Mouse (Mus musculus) MEL (cell line): ENCODE measurements around the gene Tbc1d5. TPM values are rescaled to one million over a fixed set of nuclear protein-coding genes. Genes with fewer than 3 reads are reported as not detected.

ENCODE experiments used
- DNase-seq: peaks from one replicate; pipeline ENCODE4 v3.0.0; 2011; ENCODE audit warnings: low read depth, low spot score
- H3K27ac ChIP-seq: 2 replicates; pipeline ENCODE4 v1.5.1; 2012; ENCODE audit warnings: low read depth, mild to moderate bottlenecking, control low read depth, low read length, moderate library complexity; ENCODE audit not compliant: control insufficient read depth
- H3K27me3 ChIP-seq, 2 experiments: fragments of 150-350 bp in 1 of 2; sonication (generic) in 1 of 2; 2 replicates each; pipeline ENCODE4 v1.6.1; 2012; ENCODE audit warnings: low read length in 2 of 2, mild to moderate bottlenecking in 2 of 2, improper control_type of control experiment in 1 of 2, moderate library complexity in 1 of 2; ENCODE audit not compliant: insufficient read depth in 2 of 2, control insufficient read depth in 1 of 2
- H3K36me3 ChIP-seq, 2 experiments: 2 replicates each; pipeline ENCODE4 v1.6.1; 2012 to 2014; ENCODE audit warnings: low read length in 2 of 2, improper control_type of control experiment in 1 of 2, inconsistent platforms in 1 of 2, mild to moderate bottlenecking in 1 of 2; ENCODE audit not compliant: insufficient read depth in 2 of 2, control insufficient read depth in 1 of 2
- H3K4me1 ChIP-seq, 2 experiments: fragments of 150-350 bp in 1 of 2; sonication (generic) in 1 of 2; 2 replicates each; pipeline ENCODE4 v1.6.1; 2012; ENCODE audit warnings: low read length in 2 of 2, improper control_type of control experiment in 1 of 2, mild to moderate bottlenecking in 1 of 2; ENCODE audit not compliant: insufficient read depth in 2 of 2, control insufficient read depth in 1 of 2
- H3K4me3 ChIP-seq, 2 experiments: fragments of 150-350 bp in 1 of 2; sonication (generic) in 1 of 2; 2 replicates each; pipeline ENCODE4 v1.5.1; 2012; ENCODE audit warnings: low read depth in 2 of 2, low read length in 2 of 2, mild to moderate bottlenecking in 2 of 2, moderate library complexity in 2 of 2, control low read depth in 1 of 2, improper control_type of control experiment in 1 of 2; ENCODE audit not compliant: control insufficient read depth in 1 of 2, insufficient read depth in 1 of 2
- H3K79me2 ChIP-seq: 2 replicates; pipeline ENCODE4 v1.6.1; 2012; ENCODE audit warnings: mild to moderate bottlenecking, low read length, moderate library complexity; ENCODE audit not compliant: control insufficient read depth, poor library complexity, insufficient read depth
- H3K9ac ChIP-seq: 2 replicates; pipeline ENCODE4 v1.6.1; 2012; ENCODE audit warnings: low read depth, mild to moderate bottlenecking, control low read depth, low read length, moderate library complexity; ENCODE audit not compliant: control insufficient read depth, poor library complexity, severe bottlenecking
- H3K9me3 ChIP-seq: fragments of 150-350 bp; sonication (generic); replicated peaks from 2 replicates; pipeline ENCODE4 v1.6.1; 2012; ENCODE audit warnings: mild to moderate bottlenecking, low read length, improper control_type of control experiment, moderate library complexity; ENCODE audit not compliant: insufficient read depth
- CHD1 ChIP-seq: IDR thresholded peaks from 2 replicates; pipeline ENCODE4 v1.6.1; 2012; ENCODE audit warnings: low read depth, mild to moderate bottlenecking, inconsistent platforms, low read length, improper control_type of control experiment
- E2F4 ChIP-seq: IDR thresholded peaks from 2 replicates; pipeline ENCODE4 v1.6.1; 2011; ENCODE audit warnings: low read depth, low read length, improper control_type of control experiment, borderline replicate concordance
- ELF1 ChIP-seq: IDR thresholded peaks from 2 replicates; pipeline ENCODE4 v1.6.1; 2014; ENCODE audit warnings: low read depth, mild to moderate bottlenecking, inconsistent platforms, low read length, improper control_type of control experiment, moderate library complexity
- MAX ChIP-seq: IDR thresholded peaks from 2 replicates; pipeline ENCODE4 v1.6.1; 2011; ENCODE audit warnings: low read length, improper control_type of control experiment
- MAZ ChIP-seq: IDR thresholded peaks from 2 replicates; pipeline ENCODE4 v1.6.1; 2012; ENCODE audit warnings: low read depth, mild to moderate bottlenecking, inconsistent platforms, low read length, improper control_type of control experiment
- MYC ChIP-seq: IDR thresholded peaks from 2 replicates; pipeline ENCODE4 v1.6.1; 2011; ENCODE audit warnings: low read depth, mild to moderate bottlenecking, low read length, improper control_type of control experiment, moderate library complexity
- NELFE ChIP-seq: IDR thresholded peaks from 2 replicates; pipeline ENCODE4 v1.6.1; 2011; ENCODE audit warnings: low read depth, low read length, improper control_type of control experiment
- POLR2A ChIP-seq, 2 experiments: IDR thresholded peaks; 2 replicates each; pipeline ENCODE4 v1.6.1; 2011 to 2012; ENCODE audit warnings: low read length in 2 of 2, mild to moderate bottlenecking in 2 of 2, control low read depth in 1 of 2, improper control_type of control experiment in 1 of 2, low read depth in 1 of 2, moderate library complexity in 1 of 2; ENCODE audit not compliant: control insufficient read depth in 1 of 2, insufficient read depth in 1 of 2, poor library complexity in 1 of 2
- RAD21 ChIP-seq: IDR thresholded peaks from 2 replicates; pipeline ENCODE4 v1.6.1; 2011; ENCODE audit warnings: mild to moderate bottlenecking, low read depth, low read length, improper control_type of control experiment
- TAL1 ChIP-seq: IDR thresholded peaks from 2 replicates; pipeline ENCODE4 v1.6.1; 2012; ENCODE audit warnings: mild to moderate bottlenecking, inconsistent platforms, low read length, moderate library complexity, mixed read lengths
- polyA plus RNA-seq, 2 experiments: library from polyadenylated mRNA; stranded (reverse) in 1 of 2; unstranded in 1 of 2; fragments of >175 nt in 1 of 2; fragments of >200 nt in 1 of 2; gene quantifications; 2 replicates each; pipeline versions ENCODE4 v1.2.1 to v1.2.4; 2012; ENCODE audit warnings: low replicate concordance in 2 of 2, low read depth in 1 of 2; ENCODE audit not compliant: insufficient read length in 2 of 2, insufficient read depth in 1 of 2, missing spikeins in 1 of 2
- total RNA-seq: library from RNA; depleted of rRNA; stranded (reverse); fragments of 300-350 nt; gene quantifications from 2 replicates; pipeline ENCODE4 v1.2.3, GENCODE M21; 2012

Tbc1d5 gene
- total and polyA plus RNA-seq, 3 experiments: 5.4 to 116 (median 8.2) TPM

GRCm38 (mm10) chr17:50734781-50735180 is 444.4 kb downstream of the Tbc1d5 start:
- Histone ChIP-seq H3K9ac (no peak overlapping the region), H3K27me3 (no peaks in the 10 kb centered on the region), H3K27ac (no peak overlapping the region), H3K36me3 (peaks cover 0 to 2% of the 10 kb centered on the region in 2 experiments; a peak in 1 of 4 replicates), H3K4me1 (peaks cover 0 to 7% of the 10 kb centered on the region in 2 experiments; a peak in 2 of 4 replicates), H3K4me3 (no peak overlapping the region), H3K79me2 (no peaks in the 10 kb centered on the region), H3K9me3 (no peaks in the 10 kb centered on the region)
- DNase-seq: no peak
- TF ChIP-seq NELFE: no peak
- no peak for TF ChIP-seq E2F4

- peaks cover 0 to 7% of the 10 kb centered on the region in 2 experiments; a peak in 2 of 4 replicates for H3K4me1 ChIP-seq
Measured at GRCm38 (mm10) chr17:50733390-50733789, 445.8 kb downstream of the Tbc1d5 start.

GRCm38 (mm10) chr17:50731876-50732275 is 447.3 kb downstream of the Tbc1d5 start:
- H3K27ac ChIP-seq: no peak overlapping the region
- no peaks in the 10 kb centered on the region for H3K79me2 ChIP-seq
- peaks cover 0 to 2% of the 10 kb centered on the region in 2 experiments; a peak in 1 of 4 replicates for H3K36me3 ChIP-seq
- no peak overlapping the region for H3K4me3 ChIP-seq
- H3K27me3 ChIP-seq: no peaks in the 10 kb centered on the region
- H3K4me1 ChIP-seq: peaks cover 0 to 7% of the 10 kb centered on the region in 2 experiments; a peak in 2 of 4 replicates
- no peak for DNase-seq
- no peak overlapping the region for H3K9ac ChIP-seq
- no peaks in the 10 kb centered on the region for H3K9me3 ChIP-seq
- TF ChIP-seq NELFE: no peak
- TF ChIP-seq MYC: no peak
- no peak for TF ChIP-seq MAZ
- no peak for TF ChIP-seq CHD1
- TF ChIP-seq TAL1: no peak
- no peak for TF ChIP-seq POLR2A (IDR thresholded peaks at IDR 0.05; ENCODE audit: control insufficient read depth in 1 of 2, insufficient read depth in 1 of 2, low read depth in 1 of 2, low read length in 2 of 2, poor library complexity in 1 of 2)

More at GRCm38 (mm10) chr17:50733390-50733789, 445.8 kb downstream of the Tbc1d5 start:
- Histone ChIP-seq H3K79me2 (no peaks in the 10 kb centered on the region), H3K36me3 (peaks cover 0 to 2% of the 10 kb centered on the region in 2 experiments; a peak in 1 of 4 replicates), H3K4me3 (no peak overlapping the region), H3K9ac (no peak overlapping the region), H3K9me3 (no peaks in the 10 kb centered on the region), H3K27me3 (no peaks in the 10 kb centered on the region), H3K27ac (no peak overlapping the region)
- DNase-seq: no peak
- no peak for TF ChIP-seq RAD21
- no peak for TF ChIP-seq ELF1
- TF ChIP-seq MAX: no peak
- TF ChIP-seq TAL1: no peak
